Mouse (Mus musculus) heart, embryonic 16.5 days (tissue): ENCODE results near the gene Tnc. TPM values are rescaled to one million over a fixed set of nuclear protein-coding genes. Genes with fewer than 3 reads are reported as not detected.

Experiments
- polyA plus RNA-seq: library from polyadenylated mRNA; unstranded; fragments of >200 nt; fragmentation: Nextera tagmentation; extraction: Ambion mirVana; gene quantifications from 2 replicates; pipeline ENCODE4 v1.2.1, GENCODE M21; 2015

The Tnc gene
- polyA plus RNA-seq, 1 experiment from 2014 or later, result 31.3 TPM

Other genes starting within 250 kb of the Tnc start
- 0.04 and 0.12 TPM in 2 replicates for gene Tnfsf8, start 185.7 kb downstream of the Tnc start, polyA plus RNA-seq